Mouse (Mus musculus) embryonic fibroblast, embryonic 13.5 days (primary cell): ENCODE data around the gene Fdxr.

Source experiments
- CTCF ChIP-seq: IDR thresholded peaks from 2 replicates; pipeline ENCODE4 v1.5.1; 2011; ENCODE audit warnings: mild to moderate bottlenecking, control low read depth, low read length, moderate library complexity, borderline replicate concordance; ENCODE audit not compliant: insufficient read depth
- POLR2A ChIP-seq: IDR thresholded peaks from 2 replicates; pipeline ENCODE4 v1.6.1; 2011; ENCODE audit warnings: low read depth, mild to moderate bottlenecking, control low read depth, low read length, moderate library complexity

- TF ChIP-seq POLR2A = no peak
- TF ChIP-seq CTCF = no peak
Measured at GRCm38 (mm10) chr11:115226811-115227491, 49.9 kb downstream of the Fdxr start.
